Mouse (Mus musculus): ENCODE measurements around the gene Ccdc189. TPM values are rescaled to one million over a fixed set of nuclear protein-coding genes. Genes with fewer than 3 reads are reported as not detected.
A peak's percentile ranks its signal among the peaks of the same experiment; 100 is the strongest.

Gene Ccdc189
- polyA plus RNA-seq, 1 experiment: 3.3 TPM

- Histone ChIP-seq H3K9me3 (replicated peaks; ENCODE audit: control insufficient read depth, insufficient read depth, low read length, poor library complexity, severe bottlenecking) (peaks cover 20% of the 10 kb centered on the region), H3K36me3 (ENCODE audit: control insufficient read depth, insufficient read depth, low read length, poor library complexity, severe bottlenecking) (no peaks in the 10 kb centered on the region), H3K27me3 (ENCODE audit: control insufficient read depth, insufficient read depth, low read length, poor library complexity, severe bottlenecking) (no peaks in the 10 kb centered on the region; the same call in 1 of the 2 replicates), H3K27ac (ENCODE audit: insufficient read depth, low read length) (no peak overlapping the region), H3K4me1 (ENCODE audit: control insufficient read depth, insufficient read depth, low read length) (no peaks in the 10 kb centered on the region), H3K9ac (ENCODE audit: low read depth, poor library complexity, severe bottlenecking) (no peak overlapping the region), H3K4me3 (ENCODE audit: low read depth, low read length) (no peak overlapping the region)
- TF ChIP-seq CTCF (IDR thresholded peaks at IDR 0.05; ENCODE audit: low read depth, low read length): no peak
- TF ChIP-seq EP300 (IDR thresholded peaks at IDR 0.05; ENCODE audit: insufficient read depth, low read depth, low read length): no peak
- no peak for TF ChIP-seq POLR2A (IDR thresholded peaks at IDR 0.05; ENCODE audit: insufficient read depth, low read length)
Measured at GRCm38 (mm10) chr7:127617962-127618361, 29.6 kb upstream of the Ccdc189 start.

GRCm38 (mm10) chr7:127616881-127617280, 28.5 kb upstream of the Ccdc189 start:
- peaks cover 31% of the 10 kb centered on the region for H3K9me3 ChIP-seq (replicated peaks; ENCODE audit: control insufficient read depth, insufficient read depth, low read length, poor library complexity, severe bottlenecking)
- no peak overlapping the region for H3K9ac ChIP-seq (ENCODE audit: low read depth, poor library complexity, severe bottlenecking)
- H3K27ac ChIP-seq (ENCODE audit: insufficient read depth, low read length): no peak overlapping the region
- no peak overlapping the region for H3K4me3 ChIP-seq (ENCODE audit: low read depth, low read length)
- no peaks in the 10 kb centered on the region; the same call in 1 of the 2 replicates for H3K27me3 ChIP-seq (ENCODE audit: control insufficient read depth, insufficient read depth, low read length, poor library complexity, severe bottlenecking)
- TF ChIP-seq EP300 (IDR thresholded peaks at IDR 0.05; ENCODE audit: insufficient read depth, low read depth, low read length): no peak
- no peak for TF ChIP-seq CTCF (IDR thresholded peaks at IDR 0.05; ENCODE audit: low read depth, low read length)
- no peak for TF ChIP-seq POLR2A (IDR thresholded peaks at IDR 0.05; ENCODE audit: insufficient read depth, low read length)
- no peaks in the 10 kb centered on the region for H3K4me1 ChIP-seq (ENCODE audit: control insufficient read depth, insufficient read depth, low read length)
- H3K36me3 ChIP-seq (ENCODE audit: control insufficient read depth, insufficient read depth, low read length, poor library complexity, severe bottlenecking): no peaks in the 10 kb centered on the region

GRCm38 (mm10) chr7:127616336-127616735, 27.9 kb upstream of the Ccdc189 start:
- H3K9ac ChIP-seq (ENCODE audit: low read depth, poor library complexity, severe bottlenecking): no peak overlapping the region
- no peaks in the 10 kb centered on the region for H3K4me1 ChIP-seq (ENCODE audit: control insufficient read depth, insufficient read depth, low read length)
- no peak overlapping the region for H3K4me3 ChIP-seq (ENCODE audit: low read depth, low read length)
- peaks cover 36% of the 10 kb centered on the region for H3K9me3 ChIP-seq (replicated peaks; ENCODE audit: control insufficient read depth, insufficient read depth, low read length, poor library complexity, severe bottlenecking)
- no peak overlapping the region for H3K27ac ChIP-seq (ENCODE audit: insufficient read depth, low read length)
- H3K36me3 ChIP-seq (ENCODE audit: control insufficient read depth, insufficient read depth, low read length, poor library complexity, severe bottlenecking): no peaks in the 10 kb centered on the region
- no peaks in the 10 kb centered on the region; the same call in 1 of the 2 replicates for H3K27me3 ChIP-seq (ENCODE audit: control insufficient read depth, insufficient read depth, low read length, poor library complexity, severe bottlenecking)
- TF ChIP-seq POLR2A (IDR thresholded peaks at IDR 0.05; ENCODE audit: insufficient read depth, low read length) (no peak), CTCF (IDR thresholded peaks at IDR 0.05; ENCODE audit: low read depth, low read length) (no peak), EP300 (IDR thresholded peaks at IDR 0.05; ENCODE audit: insufficient read depth, low read depth, low read length) (no peak)

- H3K4me3 ChIP-seq (ENCODE audit: low read depth, low read length): peak within 1 kb of the TSS; percentile 65
Measured at GRCm38 (mm10) chr7:127614891-127615843, 26.8 kb upstream of the Ccdc189 start, which contains the start of gene Zfp629. Gene Zfp629, minus strand, starts transcription at chr7:127615797.

GRCm38 (mm10) chr7:127614511-127614890, 26.1 kb upstream of the Ccdc189 start:
- no peaks in the 10 kb centered on the region; the same call in 1 of the 2 replicates for H3K27me3 ChIP-seq (ENCODE audit: control insufficient read depth, insufficient read depth, low read length, poor library complexity, severe bottlenecking)
- no peak for TF ChIP-seq EP300 (IDR thresholded peaks at IDR 0.05; ENCODE audit: insufficient read depth, low read depth, low read length)
- no peak for TF ChIP-seq CTCF (IDR thresholded peaks at IDR 0.05; ENCODE audit: low read depth, low read length)
- no peak for TF ChIP-seq POLR2A (IDR thresholded peaks at IDR 0.05; ENCODE audit: insufficient read depth, low read length)
- H3K9me3 ChIP-seq (replicated peaks; ENCODE audit: control insufficient read depth, insufficient read depth, low read length, poor library complexity, severe bottlenecking): peaks cover 55% of the 10 kb centered on the region
- H3K27ac ChIP-seq (ENCODE audit: insufficient read depth, low read length): no peak overlapping the region
- peak overlapping the region; percentile 65 for H3K4me3 ChIP-seq (ENCODE audit: low read depth, low read length)
- no peaks in the 10 kb centered on the region for H3K4me1 ChIP-seq (ENCODE audit: control insufficient read depth, insufficient read depth, low read length)
- H3K36me3 ChIP-seq (ENCODE audit: control insufficient read depth, insufficient read depth, low read length, poor library complexity, severe bottlenecking): no peaks in the 10 kb centered on the region
- H3K9ac ChIP-seq (ENCODE audit: low read depth, poor library complexity, severe bottlenecking): peak overlapping the region; percentile 97

More at GRCm38 (mm10) chr7:127614891-127615843, 26.8 kb upstream of the Ccdc189 start, which contains the start of gene Zfp629:
- Histone ChIP-seq H3K27ac (ENCODE audit: insufficient read depth, low read length) (no peak within 1 kb of the TSS), H3K4me1 (ENCODE audit: control insufficient read depth, insufficient read depth, low read length) (no peaks in the 10 kb centered on the region), H3K36me3 (ENCODE audit: control insufficient read depth, insufficient read depth, low read length, poor library complexity, severe bottlenecking) (no peaks in the 10 kb centered on the region), H3K27me3 (ENCODE audit: control insufficient read depth, insufficient read depth, low read length, poor library complexity, severe bottlenecking) (no peaks in the 10 kb centered on the region; the same call in 1 of the 2 replicates), H3K9ac (ENCODE audit: low read depth, poor library complexity, severe bottlenecking) (peak within 1 kb of the TSS; percentile 97), H3K9me3 (replicated peaks; ENCODE audit: control insufficient read depth, insufficient read depth, low read length, poor library complexity, severe bottlenecking) (peaks cover 48% of the 10 kb centered on the region)
- TF ChIP-seq CTCF (IDR thresholded peaks at IDR 0.05; ENCODE audit: low read depth, low read length) (no peak), EP300 (IDR thresholded peaks at IDR 0.05; ENCODE audit: insufficient read depth, low read depth, low read length) (no peak), POLR2A (IDR thresholded peaks at IDR 0.05; ENCODE audit: insufficient read depth, low read length) (no peak)

GRCm38 (mm10) chr7:127614091-127614490, 25.7 kb upstream of the Ccdc189 start:
- Histone ChIP-seq H3K36me3 (ENCODE audit: control insufficient read depth, insufficient read depth, low read length, poor library complexity, severe bottlenecking) (no peaks in the 10 kb centered on the region), H3K4me3 (ENCODE audit: low read depth, low read length) (peak overlapping the region; percentile 65), H3K27me3 (ENCODE audit: control insufficient read depth, insufficient read depth, low read length, poor library complexity, severe bottlenecking) (no peaks in the 10 kb centered on the region; the same call in 1 of the 2 replicates), H3K4me1 (ENCODE audit: control insufficient read depth, insufficient read depth, low read length) (no peaks in the 10 kb centered on the region), H3K9ac (ENCODE audit: low read depth, poor library complexity, severe bottlenecking) (peak overlapping the region; percentile 97), H3K9me3 (replicated peaks; ENCODE audit: control insufficient read depth, insufficient read depth, low read length, poor library complexity, severe bottlenecking) (peaks cover 59% of the 10 kb centered on the region), H3K27ac (ENCODE audit: insufficient read depth, low read length) (no peak overlapping the region)
- no peak for TF ChIP-seq EP300 (IDR thresholded peaks at IDR 0.05; ENCODE audit: insufficient read depth, low read depth, low read length)
- TF ChIP-seq POLR2A (IDR thresholded peaks at IDR 0.05; ENCODE audit: insufficient read depth, low read length): no peak
- TF ChIP-seq CTCF (IDR thresholded peaks at IDR 0.05; ENCODE audit: low read depth, low read length): no peak

Measured in ES-Bruce4 (cell line).